Mouse (Mus musculus) midbrain, embryonic 10.5 days (tissue): ENCODE measurements at regions not wholly inside any gene's neighbourhood (a gene's known extent, or its start where the extent isn't known, plus 50 kb on each side); places are given as distances from the start of the nearest gene placed in this dataset.

Experiments
- DNase-seq: peaks from one replicate; pipeline ENCODE4 v3.0.0-alpha.2; 2017; ENCODE audit warnings: low spot score
- H3K27ac ChIP-seq: fragments of 300-500 bp; sonication (generic); replicated peaks from 2 replicates; pipeline ENCODE4 v1.5.1; 2016; ENCODE audit warnings: mild to moderate bottlenecking
- H3K27me3 ChIP-seq: fragments of 300-500 bp; sonication (generic); 2 replicates; pipeline ENCODE4 v1.6.1; 2016; ENCODE audit warnings: low read depth, mild to moderate bottlenecking; ENCODE audit not compliant: poor library complexity, severe bottlenecking
- H3K36me3 ChIP-seq: fragments of 300-500 bp; sonication (generic); 2 replicates; pipeline ENCODE4 v1.6.1; 2016; ENCODE audit warnings: mild to moderate bottlenecking, moderate library complexity
- H3K4me1 ChIP-seq: fragments of 300-500 bp; sonication (generic); 2 replicates; pipeline ENCODE4 v1.6.1; 2016
- H3K4me3 ChIP-seq: fragments of 300-500 bp; sonication (generic); 2 replicates; pipeline ENCODE4 v1.5.1; 2016; ENCODE audit warnings: mild to moderate bottlenecking, moderate library complexity
- H3K9me3 ChIP-seq: fragments of 300-500 bp; sonication (generic); replicated peaks from 2 replicates; pipeline ENCODE4 v1.6.1; 2016; ENCODE audit warnings: mild to moderate bottlenecking
- WGBS: fragments of 180-500 bp; shearing (Covaris S2); methylation state at CpG from one replicate; pipeline ENCODE4 v1.1.7; 2016; 5-methylcytosine and 5-hydroxymethylcytosine counted together

DNA sequence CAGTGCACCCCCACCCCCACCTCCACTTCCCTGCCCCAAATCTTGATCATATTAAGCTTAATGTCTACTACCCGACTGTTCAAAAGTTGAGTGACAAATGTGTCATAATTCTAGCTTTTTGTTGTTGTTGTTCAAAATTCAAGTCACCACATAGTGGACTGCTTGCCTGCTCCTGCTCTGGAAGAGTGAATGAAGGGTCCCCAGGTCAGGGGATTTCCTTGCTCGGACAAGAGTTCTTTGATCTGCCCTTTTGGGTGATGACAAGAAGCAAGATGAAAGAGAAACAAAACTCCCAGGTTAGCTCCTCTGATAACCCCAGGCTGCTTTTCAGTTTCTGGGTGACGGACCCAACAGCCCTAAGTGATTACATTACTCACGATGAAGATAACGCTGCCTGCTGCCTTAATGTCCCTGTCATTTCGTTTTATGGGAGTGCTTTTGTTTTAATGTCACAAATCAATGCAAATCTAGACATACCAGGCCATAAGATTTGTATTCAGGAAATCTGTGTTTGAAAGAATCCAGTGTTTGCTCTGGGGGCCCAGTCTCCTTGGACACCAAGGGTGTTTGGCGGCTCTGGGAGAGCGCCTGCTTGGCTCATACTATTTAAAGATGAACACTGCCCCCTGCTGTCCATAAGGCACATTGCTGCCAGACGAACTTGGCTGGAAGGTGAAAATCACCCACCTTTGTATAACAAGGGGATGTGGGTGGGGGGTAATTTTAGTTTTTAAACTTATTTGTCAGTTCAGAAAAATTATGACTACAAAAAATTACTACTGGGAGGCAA is 172.0 kb upstream of the 1700066M21Rik start:
- 13% methylated on average over 9 of the region's 9 CpGs for WGBS
- Histone ChIP-seq H3K4me3 (0 out of 2 replicates have a peak overlapping the region, but pooled peaks have one; percentile 3), H3K27ac (no peak overlapping the region)

DNA sequence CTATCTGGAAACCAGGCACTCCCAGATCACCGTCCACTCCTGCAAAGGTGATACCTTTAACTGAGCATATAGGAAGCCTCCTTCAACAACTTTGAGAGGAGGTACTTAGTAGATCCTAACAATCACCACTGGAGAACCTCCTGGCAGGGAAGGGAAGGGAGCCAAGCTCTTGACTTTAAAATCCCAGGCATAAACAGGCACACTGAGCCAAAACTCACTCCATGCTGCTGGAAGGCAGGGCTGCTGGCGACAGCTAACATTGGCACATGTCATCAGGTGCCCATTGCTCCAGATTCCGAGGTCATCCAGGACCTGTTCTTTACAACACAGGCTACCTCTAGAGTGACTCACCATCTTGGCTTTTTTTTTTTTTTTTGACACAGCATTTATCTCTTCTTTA is 170.9 kb upstream of the 1700066M21Rik start:
- DNase-seq: no peak
- no peaks in the 10 kb centered on the region for H3K36me3 ChIP-seq
- peaks cover 74% of the 10 kb centered on the region for H3K27me3 ChIP-seq
- H3K4me1 ChIP-seq: peaks cover 16% of the 10 kb centered on the region
- no peak overlapping the region for H3K27ac ChIP-seq
- H3K4me3 ChIP-seq: no peak overlapping the region
- WGBS: 79% methylated on average over 3 of the region's 3 CpGs
- no peaks in the 10 kb centered on the region for H3K9me3 ChIP-seq

More for the DNA sequence above, 172.0 kb upstream of the 1700066M21Rik start:
- no peaks in the 10 kb centered on the region for H3K9me3 ChIP-seq
- peak; percentile 72 for DNase-seq
- no peaks in the 10 kb centered on the region for H3K36me3 ChIP-seq
- peaks cover 79% of the 10 kb centered on the region for H3K27me3 ChIP-seq
- H3K4me1 ChIP-seq: peaks cover 25% of the 10 kb centered on the region

DNA sequence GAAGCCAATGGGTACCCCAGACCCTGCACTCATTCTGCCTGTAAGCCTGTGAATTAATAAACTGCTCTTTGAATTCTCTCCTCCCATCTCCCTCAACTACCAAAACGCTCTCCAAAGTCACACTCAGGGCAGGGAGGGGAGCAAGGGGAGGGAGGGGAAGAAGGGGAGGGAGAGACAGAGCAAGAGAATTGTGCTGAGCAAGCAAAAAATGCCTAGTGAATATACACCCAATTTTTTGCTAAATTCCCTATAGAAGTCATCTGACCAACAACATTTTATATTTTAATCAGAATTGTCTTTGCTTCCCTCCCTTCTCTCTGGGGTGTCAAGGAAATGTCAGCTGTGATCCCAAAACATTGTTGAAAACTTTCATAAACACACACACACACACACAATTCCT is 170.5 kb upstream of the 1700066M21Rik start:
- Histone ChIP-seq H3K27me3 (peaks cover 69% of the 10 kb centered on the region), H3K27ac (no peak overlapping the region), H3K4me3 (no peak overlapping the region), H3K4me1 (peaks cover 12% of the 10 kb centered on the region), H3K9me3 (no peaks in the 10 kb centered on the region), H3K36me3 (no peaks in the 10 kb centered on the region)
- WGBS: 13% methylated on average over 1 of the region's 1 CpGs
- DNase-seq: no peak

DNA sequence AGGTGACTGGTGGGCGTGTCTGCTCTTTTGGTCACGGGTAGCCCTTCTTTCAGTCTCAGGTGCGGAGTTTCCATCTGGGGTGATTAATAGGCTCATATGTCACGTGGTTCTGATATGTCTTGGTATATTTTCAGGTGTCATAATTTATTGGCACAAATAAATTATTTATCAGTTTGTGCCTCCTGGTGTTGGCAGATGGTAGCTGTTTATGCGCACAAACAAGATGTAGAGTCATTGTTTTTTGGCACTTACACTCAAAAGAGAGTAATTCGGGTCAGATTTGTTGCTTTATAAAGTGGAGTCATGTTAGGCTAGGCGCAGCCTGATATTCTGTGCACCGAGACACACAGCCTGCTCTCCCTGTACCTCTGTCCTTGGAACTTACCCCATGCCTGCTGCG is 169.0 kb upstream of the 1700066M21Rik start:
- Histone ChIP-seq H3K27me3 (peaks cover 55% of the 10 kb centered on the region), H3K27ac (no peak overlapping the region), H3K9me3 (no peaks in the 10 kb centered on the region), H3K4me1 (peaks cover 12% of the 10 kb centered on the region), H3K4me3 (no peak overlapping the region), H3K36me3 (no peaks in the 10 kb centered on the region)
- WGBS: 90% methylated on average over 9 of the region's 9 CpGs
- no peak for DNase-seq

DNA sequence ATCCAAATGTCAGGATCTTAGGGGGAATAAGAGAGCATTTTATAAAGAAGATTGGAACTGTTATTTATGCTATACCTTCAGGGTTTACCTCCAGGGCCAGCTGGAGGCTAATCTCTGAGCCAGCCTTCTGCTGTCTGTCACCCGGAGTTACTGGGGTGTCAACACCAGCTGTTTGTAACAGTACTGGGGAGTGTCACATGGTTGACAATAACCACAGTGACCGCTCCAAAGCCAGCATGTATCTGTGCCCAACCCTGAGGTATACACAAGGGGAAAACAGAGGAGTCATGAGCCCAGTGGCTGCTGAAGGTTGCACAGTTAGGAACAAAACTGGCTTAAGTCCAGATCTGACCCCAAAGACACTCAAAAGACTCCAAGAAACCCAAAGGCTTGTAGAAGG is 168.1 kb upstream of the 1700066M21Rik start:
- Histone ChIP-seq H3K9me3 (no peaks in the 10 kb centered on the region), H3K27ac (no peak overlapping the region), H3K36me3 (no peaks in the 10 kb centered on the region), H3K4me3 (no peak overlapping the region), H3K4me1 (peaks cover 12% of the 10 kb centered on the region), H3K27me3 (peaks cover 46% of the 10 kb centered on the region)
- no peak for DNase-seq
- WGBS: 80% methylated on average over 2 of the region's 2 CpGs

DNA sequence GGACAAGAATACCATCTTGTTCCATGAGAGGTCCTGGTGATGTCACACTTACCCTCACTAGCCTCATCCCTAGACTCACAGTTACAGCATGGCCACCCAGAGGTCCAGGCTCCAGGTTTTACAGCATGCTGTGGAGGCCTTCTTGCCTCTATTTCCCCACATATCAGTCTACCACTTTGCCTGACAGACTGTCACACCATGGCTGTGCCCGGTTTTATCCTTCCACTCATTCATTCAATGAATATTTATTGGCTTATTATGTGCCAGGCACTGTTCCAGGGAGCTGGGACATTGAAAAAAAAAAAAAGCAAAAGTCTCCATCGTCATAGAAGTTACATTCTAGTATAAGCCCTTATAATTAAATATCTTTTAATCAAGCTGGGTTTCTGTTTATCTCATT is 166.4 kb upstream of the 1700066M21Rik start:
- peaks cover 33% of the 10 kb centered on the region for H3K27me3 ChIP-seq

DNA sequence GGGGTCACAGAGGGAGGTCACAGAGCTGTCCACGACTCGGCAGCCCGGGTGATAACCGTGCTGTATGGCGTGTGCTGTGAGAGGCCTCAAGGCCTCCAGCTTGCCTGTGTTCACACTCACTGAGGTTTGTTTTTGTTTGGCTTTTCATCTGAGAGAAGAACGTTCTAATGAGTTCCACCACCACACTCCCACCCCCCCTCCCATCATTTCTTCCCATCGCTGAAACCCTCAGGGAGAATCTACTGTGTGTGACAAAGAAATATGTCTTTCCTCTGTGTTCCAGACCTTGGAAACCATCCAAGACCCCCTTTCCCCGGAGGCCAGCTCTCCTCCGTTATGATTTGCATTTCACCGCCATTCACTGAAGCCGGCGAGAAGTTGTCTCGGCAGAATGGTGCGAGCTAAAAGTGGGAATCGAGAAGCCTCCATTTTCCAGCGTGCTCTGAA is 164.0 kb upstream of the 1700066M21Rik start:
- H3K4me1 ChIP-seq: peaks cover 5% of the 10 kb centered on the region
- DNase-seq: no peak

More for the DNA sequence above, 166.4 kb upstream of the 1700066M21Rik start:
- WGBS: 93% methylated on average over 2 of the region's 2 CpGs
- H3K9me3 ChIP-seq: no peaks in the 10 kb centered on the region
- H3K27ac ChIP-seq: no peak overlapping the region
- no peaks in the 10 kb centered on the region for H3K36me3 ChIP-seq
- no peak overlapping the region for H3K4me3 ChIP-seq
- H3K4me1 ChIP-seq: no peaks in the 10 kb centered on the region
- DNase-seq: no peak

DNA sequence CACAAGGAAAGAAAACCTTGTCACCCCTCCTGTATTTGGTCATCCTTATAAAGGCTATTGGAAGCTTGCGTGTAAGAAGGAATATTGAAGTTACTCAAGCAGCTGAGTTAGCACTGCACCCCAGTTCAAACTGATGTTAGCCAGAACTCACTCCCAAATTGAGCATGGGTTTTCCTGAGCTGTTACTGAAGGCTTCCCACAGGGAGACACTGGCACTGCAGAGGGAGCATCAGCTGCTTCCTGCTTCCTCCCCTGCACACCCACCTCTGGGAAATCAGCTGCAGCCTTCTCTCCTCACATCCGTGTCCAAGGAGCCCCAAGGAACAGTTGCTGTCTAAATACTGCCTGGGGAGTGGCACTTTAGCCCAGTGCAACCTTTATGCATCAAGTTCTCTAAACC is 163.2 kb upstream of the 1700066M21Rik start:
- H3K9me3 ChIP-seq: no peaks in the 10 kb centered on the region
- H3K4me1 ChIP-seq: peaks cover 13% of the 10 kb centered on the region
- H3K27ac ChIP-seq: no peak overlapping the region
- no peak for DNase-seq
- no peaks in the 10 kb centered on the region for H3K36me3 ChIP-seq
- no peak overlapping the region for H3K4me3 ChIP-seq
- WGBS: 66% methylated on average over 2 of the region's 2 CpGs
- peaks cover 1% of the 10 kb centered on the region; the same call in 1 of the 2 replicates for H3K27me3 ChIP-seq

More for the DNA sequence above, 164.0 kb upstream of the 1700066M21Rik start:
- H3K9me3 ChIP-seq: no peaks in the 10 kb centered on the region
- WGBS: 82% methylated on average over 16 of the region's 16 CpGs
- peaks cover 9% of the 10 kb centered on the region for H3K27me3 ChIP-seq
- no peak overlapping the region for H3K4me3 ChIP-seq
- no peaks in the 10 kb centered on the region for H3K36me3 ChIP-seq
- H3K27ac ChIP-seq: no peak overlapping the region

DNA sequence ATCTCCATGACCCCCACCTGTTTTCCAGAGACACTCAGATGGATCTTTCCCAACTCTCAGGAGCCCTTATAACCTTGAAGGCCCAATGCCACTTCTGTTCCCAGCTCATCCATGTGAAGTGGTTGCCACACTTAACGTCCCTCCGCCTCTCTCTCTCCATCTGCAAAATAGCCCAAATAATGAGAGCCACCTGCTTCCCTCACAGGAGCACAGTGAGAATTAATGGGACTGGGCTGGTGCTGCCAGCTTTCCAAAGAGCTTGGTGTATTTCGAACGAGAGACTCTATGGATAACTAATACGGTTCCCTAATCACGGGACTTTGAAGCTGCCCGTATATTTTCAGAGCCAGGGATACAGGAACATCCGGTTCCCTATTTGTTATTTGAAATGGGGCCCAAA is 159.8 kb upstream of the 1700066M21Rik start:
- Histone ChIP-seq H3K4me3 (no peak overlapping the region), H3K4me1 (peaks cover 16% of the 10 kb centered on the region), H3K27me3 (no peaks in the 10 kb centered on the region), H3K9me3 (no peaks in the 10 kb centered on the region), H3K27ac (no peak overlapping the region), H3K36me3 (no peaks in the 10 kb centered on the region)
- DNase-seq: no peak
- WGBS: 89% methylated on average over 8 of the region's 8 CpGs

DNA sequence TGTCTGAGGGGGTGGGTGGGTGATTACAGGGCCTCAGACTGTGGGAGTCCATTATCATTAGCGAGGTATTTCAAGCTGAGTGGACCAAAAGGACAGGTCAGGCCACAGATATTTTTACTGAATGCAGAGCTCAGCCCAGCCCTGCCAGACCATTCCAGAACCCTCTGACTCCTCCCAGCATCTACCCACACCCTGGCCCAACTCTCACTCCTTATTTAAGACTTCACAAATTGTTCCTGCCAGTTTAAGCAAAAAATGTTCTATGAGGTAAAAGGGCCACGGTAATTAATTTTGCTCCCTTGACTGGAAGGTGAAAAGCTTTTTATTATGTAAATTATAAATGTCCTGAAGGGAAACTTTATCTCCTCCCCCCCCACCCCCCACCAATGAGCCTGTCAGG is 159.3 kb upstream of the 1700066M21Rik start:
- H3K4me1 ChIP-seq: peaks cover 16% of the 10 kb centered on the region
- no peaks in the 10 kb centered on the region for H3K27me3 ChIP-seq
- no peak overlapping the region for H3K27ac ChIP-seq
- H3K4me3 ChIP-seq: no peak overlapping the region
- H3K9me3 ChIP-seq: no peaks in the 10 kb centered on the region
- WGBS: 65% methylated on average over 2 of the region's 2 CpGs
- no peaks in the 10 kb centered on the region for H3K36me3 ChIP-seq
- DNase-seq: no peak

DNA sequence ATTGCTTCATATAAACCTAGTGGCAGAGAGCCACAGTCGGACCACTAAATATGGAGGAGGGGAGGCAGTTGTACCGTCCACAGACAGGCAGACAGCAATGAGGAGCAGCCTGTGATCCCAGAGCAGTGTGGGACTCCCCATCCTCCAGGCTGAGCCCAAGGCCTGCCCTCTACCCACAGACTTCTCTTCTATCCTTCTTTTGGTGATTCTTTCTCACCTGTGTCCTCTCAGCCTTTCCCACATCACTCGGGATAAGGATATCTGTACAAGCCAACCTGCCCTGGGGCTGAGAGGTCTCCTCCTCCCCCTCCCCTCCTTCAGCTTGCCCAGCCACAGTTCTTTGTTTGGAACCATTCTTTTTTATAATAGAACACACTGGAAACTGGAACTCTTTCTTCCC is 158.8 kb upstream of the 1700066M21Rik start:
- H3K27ac ChIP-seq: no peak overlapping the region; the same call in 1 of the 2 replicates
- 66% methylated on average over 3 of the region's 3 CpGs for WGBS
- peaks cover 16% of the 10 kb centered on the region for H3K4me1 ChIP-seq
- H3K27me3 ChIP-seq: no peaks in the 10 kb centered on the region
- no peak overlapping the region for H3K4me3 ChIP-seq
- no peaks in the 10 kb centered on the region for H3K9me3 ChIP-seq
- no peak for DNase-seq
- H3K36me3 ChIP-seq: no peaks in the 10 kb centered on the region

DNA sequence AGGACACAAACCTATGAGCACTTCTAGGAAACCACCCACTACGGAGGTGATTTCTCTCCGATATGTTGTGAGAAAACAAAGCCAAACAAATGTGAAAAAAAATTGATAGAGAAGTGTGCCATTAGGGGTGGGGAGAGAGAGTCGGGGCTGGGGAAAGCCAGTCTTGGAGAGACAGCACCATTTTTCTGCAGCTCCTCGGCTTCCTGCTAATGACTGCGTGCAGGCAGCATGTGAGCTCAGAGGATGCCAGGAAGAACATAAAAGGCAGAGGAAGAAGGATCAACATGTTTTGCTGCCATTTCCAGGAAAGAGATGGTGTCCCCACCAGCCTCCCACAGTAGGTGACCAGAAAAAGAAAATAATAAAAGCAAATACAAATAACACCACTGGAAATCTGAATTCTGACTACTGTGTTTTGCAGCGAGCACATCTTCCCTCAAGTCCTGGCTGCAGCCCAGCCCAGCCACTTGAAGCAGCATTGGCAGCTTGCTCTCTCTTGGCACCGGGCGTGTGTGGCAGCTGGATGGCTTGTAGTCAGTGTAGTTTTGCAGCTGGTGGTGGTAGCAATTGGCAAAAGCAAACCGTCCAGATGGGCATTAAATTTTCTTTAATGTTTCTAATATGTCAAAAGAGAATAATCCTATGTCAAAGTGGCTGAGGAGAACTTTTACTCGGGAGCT is 152.9 kb upstream of the 1700066M21Rik start:
- no peaks in the 10 kb centered on the region for H3K27me3 ChIP-seq
- no peaks in the 10 kb centered on the region for H3K36me3 ChIP-seq
- no peaks in the 10 kb centered on the region; the same call in 1 of the 2 replicates for H3K4me1 ChIP-seq
- no peak overlapping the region for H3K4me3 ChIP-seq
- H3K27ac ChIP-seq: no peak overlapping the region
- WGBS: 92% methylated on average over 10 of the region's 10 CpGs
- DNase-seq: no peak
- no peaks in the 10 kb centered on the region for H3K9me3 ChIP-seq
